Mouse (Mus musculus) hindbrain, embryonic 14.5 days (tissue): ENCODE data around the gene Klhl35. TPM values are rescaled to one million over a fixed set of nuclear protein-coding genes. Genes with fewer than 3 reads are reported as not detected.
"Not testable (repeated sequence)": the region's sequence is repeated elsewhere in the genome, so short reads cannot be mapped to it uniquely, and the experiment has no call there.

Experiments
- ATAC-seq: fragments of 200-750 bp; cut with Nextera tagmentation; 2 replicates; pipeline ENCODE4 v1.8.0; 2017; ENCODE audit warnings: moderate number of reproducible peaks, mild to moderate bottlenecking, moderate TSS enrichment, moderate library complexity; ENCODE audit not compliant: low FRiP score
- DNase-seq: peaks from one replicate; pipeline ENCODE4 v3.0.0-alpha.2; 2015; ENCODE audit warnings: low spot score
- H3K27ac ChIP-seq: fragments of 300-500 bp; sonication (generic); 2 replicates; pipeline ENCODE4 v1.5.1; 2014; ENCODE audit warnings: mild to moderate bottlenecking, moderate library complexity
- H3K27me3 ChIP-seq: fragments of 300-500 bp; sonication (generic); 2 replicates; pipeline ENCODE4 v1.6.1; 2014; ENCODE audit warnings: mild to moderate bottlenecking, low read length, mixed read lengths; ENCODE audit not compliant: control insufficient read depth, insufficient read depth
- H3K36me3 ChIP-seq: fragments of 300-500 bp; sonication (generic); replicated peaks from 2 replicates; pipeline ENCODE4 v1.6.1; 2014; ENCODE audit not compliant: control insufficient read depth, insufficient read depth
- H3K4me1 ChIP-seq: fragments of 300-500 bp; sonication (generic); replicated peaks from 2 replicates; pipeline ENCODE4 v1.6.1; 2014; ENCODE audit warnings: antibody characterized with exemption, low read length, mixed read lengths; ENCODE audit not compliant: control insufficient read depth, insufficient read depth
- H3K4me2 ChIP-seq: fragments of 300-500 bp; sonication (generic); replicated peaks from 2 replicates; pipeline ENCODE4 v1.6.1; 2014; ENCODE audit warnings: mild to moderate bottlenecking, moderate library complexity
- H3K4me3 ChIP-seq: fragments of 300-500 bp; sonication (generic); replicated peaks from 2 replicates; pipeline ENCODE4 v1.5.1; 2014; ENCODE audit warnings: mild to moderate bottlenecking, low read length
- H3K9ac ChIP-seq: fragments of 300-500 bp; sonication (generic); 2 replicates; pipeline ENCODE4 v1.6.1; 2014
- H3K9me3 ChIP-seq: fragments of 300-500 bp; sonication (generic); 2 replicates; pipeline ENCODE4 v1.6.1; 2016; ENCODE audit warnings: low read length; ENCODE audit not compliant: control insufficient read depth
- WGBS: fragments of 180-500 bp; shearing (Covaris S2); extraction: QIAGEN DNeasy Blood & Tissue Kit; methylation state at CpG from one replicate; pipeline ENCODE4 v1.1.7; 2014; 5-methylcytosine and 5-hydroxymethylcytosine counted together
- polyA plus RNA-seq: library from polyadenylated mRNA; unstranded; fragments of >200 nt; fragmentation: Nextera tagmentation; extraction: Ambion mirVana; gene quantifications from 2 replicates; pipeline ENCODE4 v1.2.1, GENCODE M21; 2014

Gene Klhl35
- polyA plus RNA-seq, 1 experiment from 2014 or later: 4.1 TPM

- Histone ChIP-seq H3K36me3 (no peaks in the 10 kb centered on the region), H3K27me3 (no peaks in the 10 kb centered on the region), H3K9ac (no peak overlapping the region), H3K9me3 (no peaks in the 10 kb centered on the region), H3K4me1 (no peaks in the 10 kb centered on the region), H3K4me2 (no peak overlapping the region), H3K4me3 (no peak overlapping the region), H3K27ac (no peak overlapping the region)
- WGBS: 4% methylated on average over 8 of the region's 8 CpGs
- ATAC-seq (peak; percentile 86; the same call in 1 of the 2 replicates), DNase-seq (peak; percentile 88)
These were observed 34.4 kb downstream of the Klhl35 start for GRCm38 (mm10) chr7:99500201-99500600.

DNA sequence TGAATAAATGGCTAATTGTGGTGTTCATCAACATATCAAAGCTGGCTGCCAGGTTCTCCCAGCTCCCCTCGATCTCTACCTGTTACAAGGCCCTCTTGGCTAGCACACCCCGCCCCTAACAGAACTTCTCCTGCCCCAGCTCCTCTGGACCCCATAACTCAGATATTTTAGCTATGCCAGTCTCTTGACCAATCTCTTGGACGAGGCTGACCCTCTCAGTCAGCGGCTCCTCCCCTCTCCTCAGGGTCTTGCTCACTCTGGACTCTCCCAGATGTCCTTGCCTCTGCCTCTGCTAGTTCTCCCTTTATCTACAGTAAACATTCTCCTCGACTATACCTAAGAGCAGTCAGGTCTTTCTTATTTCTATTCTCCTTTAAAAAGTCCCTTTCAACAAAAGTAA, 34.9 kb downstream of the Klhl35 start:
- Histone ChIP-seq H3K36me3 (no peaks in the 10 kb centered on the region), H3K27me3 (no peaks in the 10 kb centered on the region), H3K4me3 (no peak overlapping the region), H3K4me1 (no peaks in the 10 kb centered on the region), H3K27ac (no peak overlapping the region), H3K9me3 (no peaks in the 10 kb centered on the region), H3K4me2 (no peak overlapping the region), H3K9ac (no peak overlapping the region)
- no peak for ATAC-seq
- WGBS: 33% methylated on average over 5 of the region's 5 CpGs
- no peak for DNase-seq

GRCm38 (mm10) chr7:99501148-99501547, 35.3 kb downstream of the Klhl35 start:
- Histone ChIP-seq H3K27me3 (no peaks in the 10 kb centered on the region), H3K4me1 (no peaks in the 10 kb centered on the region), H3K9me3 (no peaks in the 10 kb centered on the region), H3K27ac (no peak overlapping the region), H3K4me2 (no peak overlapping the region), H3K9ac (no peak overlapping the region), H3K4me3 (no peak overlapping the region), H3K36me3 (no peaks in the 10 kb centered on the region)
- no peak for DNase-seq
- ATAC-seq: no peak
- 37% methylated on average over 1 of the region's 1 CpGs for WGBS

- ATAC-seq: no peak
- H3K4me1 ChIP-seq: no peaks in the 10 kb centered on the region
- no peaks in the 10 kb centered on the region for H3K9me3 ChIP-seq
- no peak overlapping the region for H3K27ac ChIP-seq
- no peak overlapping the region for H3K4me3 ChIP-seq
- H3K9ac ChIP-seq: no peak overlapping the region
- H3K36me3 ChIP-seq: no peaks in the 10 kb centered on the region
- H3K4me2 ChIP-seq: no peak overlapping the region
- H3K27me3 ChIP-seq: no peaks in the 10 kb centered on the region
- DNase-seq: no peak
These were observed 38.8 kb downstream of the Klhl35 start for GRCm38 (mm10) chr7:99504556-99504955.

DNA sequence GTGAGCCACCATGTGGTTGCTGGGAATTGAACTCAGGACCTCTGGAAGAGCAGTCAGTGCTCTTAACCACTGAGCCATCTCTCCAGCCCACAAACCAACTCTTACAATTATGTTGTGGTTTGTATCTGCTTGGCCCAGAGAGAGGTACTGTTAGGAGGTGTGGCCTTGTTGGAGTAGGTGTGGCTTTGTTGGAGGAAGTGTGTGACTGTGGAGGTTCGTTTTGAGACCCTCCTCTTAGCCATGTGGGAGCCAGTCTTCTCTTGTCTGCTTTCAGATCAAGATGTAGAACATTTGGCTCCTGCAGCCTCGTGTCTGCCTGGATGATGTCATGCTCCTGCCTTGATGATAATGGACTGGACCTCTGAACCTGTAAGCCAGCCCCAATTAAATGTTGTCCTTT, 42.4 kb downstream of the Klhl35 start:
- 48% methylated on average over 2 of the region's 2 CpGs for WGBS
- not testable (repeated sequence) for DNase-seq, H3K36me3 ChIP-seq, H3K9ac ChIP-seq, H3K27ac ChIP-seq, ATAC-seq, H3K4me3 ChIP-seq, H3K4me1 ChIP-seq, H3K9me3 ChIP-seq, H3K4me2 ChIP-seq, H3K27me3 ChIP-seq

GRCm38 (mm10) chr7:99510087-99510501, 44.3 kb downstream of the Klhl35 start:
- Histone ChIP-seq H3K27ac (peak overlapping the region; percentile 38; the same call in 1 of the 2 replicates), H3K4me1 (peaks cover 10% of the 10 kb centered on the region), H3K4me3 (no peak overlapping the region), H3K4me2 (peak overlapping the region; percentile 26), H3K36me3 (no peaks in the 10 kb centered on the region), H3K9me3 (no peaks in the 10 kb centered on the region), H3K9ac (no peak overlapping the region), H3K27me3 (no peaks in the 10 kb centered on the region)
- WGBS: 4% methylated on average over 8 of the region's 8 CpGs
- ATAC-seq (peak; percentile 77), DNase-seq (peak; percentile 55)

DNA sequence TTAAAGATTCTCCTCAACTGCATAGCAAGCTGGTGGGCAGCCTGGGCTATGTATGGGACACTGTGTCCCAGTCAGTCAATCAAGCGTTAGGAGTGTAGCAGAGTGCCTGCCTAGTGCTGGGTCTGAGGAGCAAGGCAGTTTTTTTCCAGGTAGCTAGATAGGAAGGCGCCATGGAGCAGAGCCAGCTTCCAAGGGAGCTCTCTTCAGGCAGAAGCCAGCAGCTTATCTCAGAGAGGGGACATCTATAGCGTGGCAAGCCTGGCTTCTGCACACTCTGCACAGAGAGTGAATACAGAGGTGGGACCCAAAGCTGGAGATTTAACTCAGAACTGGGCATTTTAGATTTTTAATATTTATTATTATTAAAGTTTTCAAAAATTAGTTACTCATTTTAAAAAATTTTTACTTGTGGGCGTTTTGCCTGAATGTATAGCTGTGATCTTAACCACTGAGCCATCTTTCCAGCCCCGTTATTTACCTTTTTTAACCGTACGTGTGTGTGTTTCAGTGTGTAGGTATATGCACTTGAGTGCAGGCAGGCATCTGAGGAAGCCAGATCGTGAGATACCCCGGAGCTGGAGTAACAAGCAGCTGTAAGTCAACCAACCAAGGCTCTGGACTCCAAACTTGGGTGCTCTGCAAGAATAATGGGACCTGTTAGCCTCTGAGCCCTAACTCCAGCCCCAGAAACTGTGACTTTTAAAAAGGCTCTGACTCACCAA, 50.4 kb downstream of the Klhl35 start:
- Histone ChIP-seq H3K4me2 (no peak overlapping the region), H3K27me3 (no peaks in the 10 kb centered on the region), H3K4me1 (no peaks in the 10 kb centered on the region), H3K9ac (no peak overlapping the region), H3K36me3 (no peaks in the 10 kb centered on the region), H3K4me3 (no peak overlapping the region), H3K9me3 (no peaks in the 10 kb centered on the region), H3K27ac (no peak overlapping the region)
- WGBS: 86% methylated on average over 9 of the region's 9 CpGs
- ATAC-seq: no peak
- no peak for DNase-seq

DNA sequence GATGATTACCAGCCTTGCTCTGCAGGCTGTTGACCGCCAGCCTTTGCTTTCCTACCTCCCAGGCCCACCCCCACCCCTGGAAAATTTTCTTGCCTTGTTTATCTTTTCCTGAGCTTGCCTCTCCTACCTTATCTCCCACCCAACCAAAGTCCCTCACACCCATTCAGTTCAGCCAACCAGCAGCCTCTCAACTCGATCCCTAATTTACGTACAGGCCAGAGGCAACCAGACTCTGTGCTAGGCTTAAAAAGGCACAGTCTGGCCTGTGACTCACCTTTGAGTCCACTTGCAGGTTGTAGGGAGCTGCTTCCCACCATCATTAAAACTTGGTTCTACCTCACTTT, 51.0 kb downstream of the Klhl35 start:
- no peak overlapping the region for H3K27ac ChIP-seq
- H3K4me2 ChIP-seq: no peak overlapping the region
- no peak for ATAC-seq
- no peak overlapping the region for H3K9ac ChIP-seq
- H3K36me3 ChIP-seq: no peaks in the 10 kb centered on the region
- no peak overlapping the region for H3K4me3 ChIP-seq
- no peak for DNase-seq
- no peaks in the 10 kb centered on the region for H3K4me1 ChIP-seq
- H3K9me3 ChIP-seq: no peaks in the 10 kb centered on the region
- 84% methylated on average over 3 of the region's 3 CpGs for WGBS
- no peaks in the 10 kb centered on the region for H3K27me3 ChIP-seq

DNA sequence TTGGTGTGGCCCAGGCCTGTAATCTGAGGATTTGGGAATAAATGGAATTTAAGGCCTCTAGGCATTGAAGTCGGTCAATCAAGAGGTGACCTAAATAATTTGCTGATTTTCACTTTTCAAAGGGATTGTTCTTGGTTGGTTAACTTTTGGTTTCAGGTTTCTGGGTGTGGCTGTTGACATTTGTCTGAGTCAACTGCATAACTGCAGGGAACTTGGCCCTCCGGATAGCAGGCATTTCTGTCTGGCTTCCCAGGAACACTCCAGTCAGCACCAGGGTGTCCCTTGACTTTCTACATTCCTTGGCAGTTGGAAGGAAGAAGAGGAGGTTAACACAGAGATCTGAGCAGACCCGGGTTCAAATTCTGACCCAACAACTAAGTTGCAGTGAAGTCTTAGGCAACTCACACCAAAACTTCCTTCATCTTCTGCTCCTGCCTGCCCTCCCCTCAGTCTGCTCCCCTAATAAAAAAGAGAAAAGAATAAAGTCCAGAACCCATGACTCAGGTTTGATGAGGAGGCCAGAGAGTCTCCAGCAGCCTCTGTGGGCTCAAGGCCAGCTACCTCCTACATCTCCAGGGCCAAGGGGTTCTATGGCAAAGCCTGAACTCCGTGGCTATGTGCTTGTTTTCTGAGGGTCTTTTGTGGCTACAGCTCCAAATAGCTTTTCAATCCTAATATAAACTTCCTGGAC, 53.3 kb downstream of the Klhl35 start:
- DNase-seq: no peak
- H3K4me1 ChIP-seq: no peaks in the 10 kb centered on the region
- no peak overlapping the region for H3K27ac ChIP-seq
- no peak overlapping the region for H3K4me2 ChIP-seq
- no peak for ATAC-seq
- no peaks in the 10 kb centered on the region for H3K27me3 ChIP-seq
- no peaks in the 10 kb centered on the region for H3K36me3 ChIP-seq
- H3K9me3 ChIP-seq: no peaks in the 10 kb centered on the region
- H3K4me3 ChIP-seq: no peak overlapping the region
- no peak overlapping the region for H3K9ac ChIP-seq
- WGBS: 67% methylated on average over 4 of the region's 4 CpGs
